Mouse (Mus musculus) midbrain, embryonic 13.5 days (tissue): ENCODE measurements around the gene Clint1. TPM values are rescaled to one million over a fixed set of nuclear protein-coding genes. Genes with fewer than 3 reads are reported as not detected.

ENCODE experiments used
- ATAC-seq: fragments of 200-750 bp; cut with Nextera tagmentation; 2 replicates; pipeline ENCODE4 v1.8.0; 2017; ENCODE audit warnings: mild to moderate bottlenecking, moderate TSS enrichment, moderate library complexity
- H3K27ac ChIP-seq: fragments of 300-500 bp; sonication (generic); 2 replicates; pipeline ENCODE4 v1.5.1; 2015; ENCODE audit warnings: inconsistent platforms, mild to moderate bottlenecking, moderate library complexity
- H3K27me3 ChIP-seq: fragments of 300-500 bp; sonication (generic); 2 replicates; pipeline ENCODE4 v1.6.1; 2015; ENCODE audit warnings: mild to moderate bottlenecking, inconsistent platforms
- H3K36me3 ChIP-seq: fragments of 300-500 bp; sonication (generic); 2 replicates; pipeline ENCODE4 v1.6.1; 2015; ENCODE audit warnings: mild to moderate bottlenecking, inconsistent platforms
- H3K4me1 ChIP-seq: fragments of 300-500 bp; sonication (generic); replicated peaks from 2 replicates; pipeline ENCODE4 v1.6.1; 2015; ENCODE audit warnings: inconsistent platforms
- H3K4me2 ChIP-seq: fragments of 300-500 bp; sonication (generic); replicated peaks from 2 replicates; pipeline ENCODE4 v1.6.1; 2015; ENCODE audit warnings: moderate library complexity, mild to moderate bottlenecking, inconsistent platforms
- H3K4me3 ChIP-seq: fragments of 300-500 bp; sonication (generic); replicated peaks from 2 replicates; pipeline ENCODE4 v1.5.1; 2015; ENCODE audit warnings: mild to moderate bottlenecking, inconsistent platforms
- H3K9ac ChIP-seq: fragments of 300-500 bp; sonication (generic); replicated peaks from 2 replicates; pipeline ENCODE4 v1.6.1; 2015; ENCODE audit warnings: mild to moderate bottlenecking, inconsistent platforms
- H3K9me3 ChIP-seq: fragments of 300-500 bp; sonication (generic); 2 replicates; pipeline ENCODE4 v1.6.1; 2016; ENCODE audit warnings: mild to moderate bottlenecking, inconsistent platforms
- WGBS: fragments of 180-500 bp; shearing (Covaris S2); methylation state at CpG from one replicate; pipeline ENCODE4 v1.1.7; 2015; 5-methylcytosine and 5-hydroxymethylcytosine counted together
- polyA plus RNA-seq: library from polyadenylated mRNA; unstranded; fragments of >200 nt; fragmentation: Nextera tagmentation; extraction: Ambion mirVana; gene quantifications from 2 replicates; pipeline ENCODE4 v1.2.1, GENCODE M21; 2015

Clint1 gene
- polyA plus RNA-seq, 1 experiment from 2014 or later: 49.8 TPM

- Histone ChIP-seq H3K4me2 (no peak overlapping the region), H3K4me1 (no peaks in the 10 kb centered on the region), H3K27me3 (no peaks in the 10 kb centered on the region), H3K9ac (no peak overlapping the region), H3K9me3 (no peaks in the 10 kb centered on the region), H3K4me3 (no peak overlapping the region), H3K27ac (no peak overlapping the region), H3K36me3 (no peaks in the 10 kb centered on the region)
- WGBS: 93% methylated on average over 6 of the region's 6 CpGs
- no peak for ATAC-seq
Observed at GRCm38 (mm10) chr11:45820930-45821329, 30.9 kb upstream of the Clint1 start.

- Histone ChIP-seq H3K4me1 (no peaks in the 10 kb centered on the region), H3K9me3 (no peaks in the 10 kb centered on the region), H3K9ac (no peak overlapping the region), H3K4me3 (no peak overlapping the region), H3K4me2 (no peak overlapping the region), H3K27me3 (no peaks in the 10 kb centered on the region), H3K36me3 (no peaks in the 10 kb centered on the region), H3K27ac (no peak overlapping the region)
- ATAC-seq: no peak
Observed at GRCm38 (mm10) chr11:45830112-45830511, 21.7 kb upstream of the Clint1 start.

- no peak overlapping the region for H3K27ac ChIP-seq
- H3K9me3 ChIP-seq: no peaks in the 10 kb centered on the region
- H3K4me2 ChIP-seq: no peak overlapping the region
- no peak overlapping the region for H3K9ac ChIP-seq
- no peak overlapping the region for H3K4me3 ChIP-seq
- no peaks in the 10 kb centered on the region for H3K36me3 ChIP-seq
- no peaks in the 10 kb centered on the region for H3K27me3 ChIP-seq
- peaks cover 7% of the 10 kb centered on the region; the same call in 1 of the 2 replicates for H3K4me1 ChIP-seq
- ATAC-seq: no peak
- WGBS: 69% methylated on average over 9 of the region's 9 CpGs
Observed at GRCm38 (mm10) chr11:45830743-45831310, 21.0 kb upstream of the Clint1 start.

GRCm38 (mm10) chr11:45831476-45832143, 20.2 kb upstream of the Clint1 start:
- no peaks in the 10 kb centered on the region for H3K9me3 ChIP-seq
- no peak overlapping the region for H3K4me3 ChIP-seq
- whole genome bisulfite sequencing: 92% methylated on average over 15 of the region's 15 CpGs
- H3K27ac ChIP-seq: no peak overlapping the region
- ATAC-seq: no peak
- no peaks in the 10 kb centered on the region for H3K36me3 ChIP-seq
- H3K4me2 ChIP-seq: no peak overlapping the region
- H3K27me3 ChIP-seq: no peaks in the 10 kb centered on the region
- peaks cover 12% of the 10 kb centered on the region; the same call in 1 of the 2 replicates for H3K4me1 ChIP-seq
- no peak overlapping the region for H3K9ac ChIP-seq

DNA sequence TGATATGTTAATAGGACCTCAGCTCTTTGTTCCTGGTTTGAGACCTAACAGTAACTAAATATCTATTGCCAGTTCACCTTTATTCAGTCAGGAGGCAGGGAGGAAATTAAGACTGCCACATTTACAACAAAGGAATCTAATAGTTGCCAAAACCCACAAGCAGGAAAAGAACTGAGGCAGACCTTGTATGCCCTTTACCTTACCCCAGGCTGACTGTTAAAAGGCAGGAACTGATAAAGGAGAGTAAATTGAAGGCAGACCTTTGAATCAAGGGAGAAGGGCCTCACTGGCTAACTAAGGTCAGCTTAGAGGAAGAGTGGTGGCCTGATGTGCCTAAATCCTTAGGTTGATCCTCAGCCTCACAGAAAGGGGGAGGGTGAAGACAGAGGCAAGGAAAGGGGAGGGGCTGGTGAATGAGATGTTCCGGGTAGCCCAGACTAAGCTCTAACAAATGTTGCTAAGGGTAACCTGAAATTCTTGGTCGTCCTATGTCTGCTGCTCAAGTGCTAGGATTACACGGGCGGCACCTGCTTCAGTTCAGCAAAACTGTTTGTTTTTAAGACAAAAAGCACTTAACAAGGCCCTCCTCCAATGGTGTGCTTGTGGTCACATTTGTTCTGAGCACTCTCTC, 16.1 kb upstream of the Clint1 start:
- no peak overlapping the region for H3K4me3 ChIP-seq
- peaks cover 12% of the 10 kb centered on the region; the same call in 1 of the 2 replicates for H3K4me1 ChIP-seq
- H3K9me3 ChIP-seq: no peaks in the 10 kb centered on the region
- no peaks in the 10 kb centered on the region for H3K27me3 ChIP-seq
- 2% methylated on average over 4 of the region's 4 CpGs for WGBS
- no peaks in the 10 kb centered on the region for H3K36me3 ChIP-seq
- H3K9ac ChIP-seq: no peak overlapping the region
- H3K4me2 ChIP-seq: no peak overlapping the region
- H3K27ac ChIP-seq: no peak overlapping the region
- peak; percentile 40; the same call in 1 of the 2 replicates for ATAC-seq

DNA sequence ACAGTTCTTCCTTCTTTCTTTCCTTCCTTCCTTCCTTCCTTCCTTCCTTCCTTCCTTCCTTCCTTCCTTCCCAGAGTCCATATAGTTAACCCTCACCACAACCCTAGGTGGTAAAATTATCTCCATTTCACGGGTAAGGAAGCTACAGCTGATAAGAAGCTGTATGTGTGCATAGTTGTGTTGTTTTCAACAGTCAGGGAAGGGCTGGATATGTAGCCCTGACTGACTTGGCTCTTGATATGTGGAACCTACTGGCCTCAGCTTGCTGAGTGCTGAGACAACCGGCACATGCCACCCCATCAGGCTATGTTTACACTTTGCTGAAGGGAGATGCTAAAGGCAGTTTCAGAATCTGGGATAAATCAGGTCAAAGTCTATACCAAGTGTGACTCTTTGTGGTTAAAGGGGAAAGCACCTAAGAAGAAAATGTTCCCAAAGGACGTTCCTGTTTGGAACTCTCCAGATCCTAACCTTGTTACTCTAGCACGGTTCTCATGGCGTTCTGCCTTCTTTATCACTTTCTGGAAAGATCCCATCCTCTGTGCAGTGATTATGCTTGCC, 14.5 kb upstream of the Clint1 start:
- Histone ChIP-seq H3K36me3 (no peaks in the 10 kb centered on the region), H3K4me3 (no peak overlapping the region), H3K9me3 (no peaks in the 10 kb centered on the region), H3K9ac (no peak overlapping the region), H3K4me2 (no peak overlapping the region), H3K4me1 (peaks cover 12% of the 10 kb centered on the region; the same call in 1 of the 2 replicates), H3K27ac (no peak overlapping the region), H3K27me3 (no peaks in the 10 kb centered on the region)
- 92% methylated on average over 5 of the region's 5 CpGs for WGBS
- no peak for ATAC-seq

DNA sequence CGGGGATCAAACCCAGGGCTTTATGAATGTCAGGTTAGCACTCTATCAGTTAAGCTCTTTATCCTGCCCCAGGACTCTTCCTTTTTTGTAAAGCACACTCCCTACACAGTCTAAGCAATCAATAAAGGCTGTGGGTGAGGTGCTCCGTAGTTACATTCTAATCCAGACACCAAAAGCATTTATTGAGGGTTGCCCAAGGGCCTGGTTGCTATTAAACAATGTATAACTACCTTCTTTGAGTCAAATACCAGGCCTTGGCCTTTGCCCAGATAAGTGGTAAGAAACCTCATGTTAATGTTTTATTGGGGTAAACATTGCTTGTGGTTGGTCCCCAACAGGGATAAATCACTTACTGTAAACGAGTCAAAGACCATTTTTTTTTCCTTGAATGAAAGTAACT, 13.4 kb upstream of the Clint1 start:
- Histone ChIP-seq H3K4me2 (no peak overlapping the region), H3K36me3 (no peaks in the 10 kb centered on the region), H3K9ac (no peak overlapping the region), H3K27ac (no peak overlapping the region), H3K9me3 (no peaks in the 10 kb centered on the region), H3K4me3 (no peak overlapping the region), H3K4me1 (peaks cover 12% of the 10 kb centered on the region; the same call in 1 of the 2 replicates), H3K27me3 (no peaks in the 10 kb centered on the region)
- WGBS: 88% methylated on average over 3 of the region's 3 CpGs
- no peak for ATAC-seq

- Histone ChIP-seq H3K27me3 (no peaks in the 10 kb centered on the region), H3K4me1 (peaks cover 11% of the 10 kb centered on the region; the same call in 1 of the 2 replicates), H3K27ac (no peak overlapping the region), H3K9ac (no peak overlapping the region), H3K9me3 (no peaks in the 10 kb centered on the region), H3K4me3 (no peak overlapping the region), H3K4me2 (no peak overlapping the region), H3K36me3 (no peaks in the 10 kb centered on the region)
- no peak for ATAC-seq
- 89% methylated on average over 3 of the region's 3 CpGs for WGBS
Observed at GRCm38 (mm10) chr11:45840332-45840731, 11.5 kb upstream of the Clint1 start.

GRCm38 (mm10) chr11:45846008-45846407, 5.8 kb upstream of the Clint1 start:
- Histone ChIP-seq H3K9me3 (no peaks in the 10 kb centered on the region), H3K36me3 (no peaks in the 10 kb centered on the region), H3K4me2 (no peak overlapping the region), H3K4me1 (0 out of 2 replicates have a peak, but pooled peaks cover 2% of the 10 kb centered on the region), H3K27ac (no peak overlapping the region), H3K9ac (no peak overlapping the region), H3K27me3 (no peaks in the 10 kb centered on the region), H3K4me3 (no peak overlapping the region)
- WGBS: 25% methylated on average over 3 of the region's 3 CpGs
- ATAC-seq: no peak

GRCm38 (mm10) chr11:45847548-45847947, 4.3 kb upstream of the Clint1 start:
- Histone ChIP-seq H3K27me3 (no peaks in the 10 kb centered on the region), H3K4me3 (no peak overlapping the region), H3K9ac (no peak overlapping the region), H3K36me3 (no peaks in the 10 kb centered on the region), H3K4me1 (peaks cover 4% of the 10 kb centered on the region), H3K9me3 (no peaks in the 10 kb centered on the region), H3K27ac (no peak overlapping the region), H3K4me2 (no peak overlapping the region)
- WGBS: 85% methylated on average over 7 of the region's 7 CpGs
- ATAC-seq: no peak

DNA sequence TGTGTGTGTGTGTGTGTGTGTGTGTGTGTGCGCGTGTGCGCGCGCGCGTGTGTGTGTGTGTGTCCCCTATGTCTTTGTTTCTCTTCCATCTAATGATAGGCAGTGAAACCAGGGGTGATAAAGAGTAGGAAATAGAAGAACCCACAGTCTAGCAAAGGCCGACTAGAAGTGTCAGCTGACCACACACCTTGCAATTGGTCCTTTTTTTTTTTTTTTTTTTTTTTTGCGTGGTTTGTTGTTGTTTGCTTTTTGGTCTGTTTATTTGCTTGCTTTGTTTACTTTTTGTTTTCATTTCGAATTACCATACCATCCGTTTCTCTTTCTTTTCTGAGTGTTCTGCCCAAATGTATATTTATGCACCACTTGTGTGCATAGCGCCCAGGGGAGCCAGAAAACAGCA, 3.6 kb upstream of the Clint1 start:
- ATAC-seq: no peak
- peaks cover 11% of the 10 kb centered on the region for H3K4me1 ChIP-seq
- 91% methylated on average over 12 of the region's 12 CpGs for WGBS
- no peak overlapping the region for H3K27ac ChIP-seq
- no peaks in the 10 kb centered on the region for H3K27me3 ChIP-seq
- H3K9me3 ChIP-seq: no peaks in the 10 kb centered on the region
- H3K9ac ChIP-seq: no peak overlapping the region
- no peak overlapping the region for H3K4me3 ChIP-seq
- H3K4me2 ChIP-seq: no peak overlapping the region
- no peaks in the 10 kb centered on the region for H3K36me3 ChIP-seq

- no peak for ATAC-seq
- no peak overlapping the region for H3K4me2 ChIP-seq
- WGBS: 86% methylated on average over 4 of the region's 4 CpGs
- no peak overlapping the region for H3K9ac ChIP-seq
- peaks cover 19% of the 10 kb centered on the region for H3K4me1 ChIP-seq
- no peak overlapping the region for H3K27ac ChIP-seq
- no peaks in the 10 kb centered on the region; the same call in 1 of the 2 replicates for H3K36me3 ChIP-seq
- no peak overlapping the region for H3K4me3 ChIP-seq
- H3K9me3 ChIP-seq: no peaks in the 10 kb centered on the region
- H3K27me3 ChIP-seq: no peaks in the 10 kb centered on the region
Observed at GRCm38 (mm10) chr11:45849203-45849602, 2.6 kb upstream of the Clint1 start.
